Mouse (Mus musculus) effector memory CD4-positive, alpha-beta T cell, adult 7 months (primary cell): ENCODE measurements around the gene Sac3d1. TPM values are rescaled to one million over a fixed set of nuclear protein-coding genes. Genes with fewer than 3 reads are reported as not detected.

Experiments
- polyA plus RNA-seq: library from polyadenylated mRNA; unstranded; fragments of 100-300 nt; shearing (Covaris generic); gene quantifications from one replicate; pipeline ENCODE4 v1.2.1, GENCODE M21; 2017

Sac3d1 gene
- 6.3 TPM for polyA plus RNA-seq

DNA sequence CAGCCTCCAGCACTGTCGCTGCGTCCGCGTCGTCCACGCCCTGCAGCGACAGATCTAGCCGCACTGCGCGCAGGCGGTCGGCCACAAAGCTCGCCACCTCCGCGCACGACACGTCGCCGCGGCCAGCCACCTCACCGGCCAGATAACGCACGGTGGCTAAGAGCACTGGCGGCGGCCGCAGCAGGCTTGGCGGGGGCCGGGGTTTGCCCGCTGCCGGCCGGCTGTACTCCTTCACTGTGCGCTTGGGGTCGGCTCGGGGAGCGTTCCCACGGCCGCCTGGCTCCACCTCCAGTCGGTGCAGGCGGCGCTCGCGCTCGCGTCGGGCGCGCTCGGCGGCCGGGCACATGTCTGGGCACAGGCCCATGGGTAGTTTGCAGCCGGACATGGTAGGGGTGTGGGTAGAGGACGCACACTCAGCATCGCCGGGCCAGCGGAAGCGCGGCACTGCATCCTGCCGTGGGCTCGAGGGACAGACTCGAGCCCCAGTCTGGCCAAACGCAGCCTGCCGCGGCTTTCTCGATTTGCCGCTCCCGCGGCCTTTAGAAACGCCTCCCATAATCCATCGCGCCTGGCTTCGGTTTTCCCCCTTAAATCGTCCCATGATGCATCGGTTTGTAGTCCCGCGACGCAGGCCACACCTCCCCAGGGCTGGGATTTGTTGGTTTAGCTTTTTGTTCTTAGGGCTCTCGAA lies at the start of gene Sac3d1:
Gene Sac3d1, minus strand, starts transcription at position 665 of the 691 bp plus-strand sequence.

DNA sequence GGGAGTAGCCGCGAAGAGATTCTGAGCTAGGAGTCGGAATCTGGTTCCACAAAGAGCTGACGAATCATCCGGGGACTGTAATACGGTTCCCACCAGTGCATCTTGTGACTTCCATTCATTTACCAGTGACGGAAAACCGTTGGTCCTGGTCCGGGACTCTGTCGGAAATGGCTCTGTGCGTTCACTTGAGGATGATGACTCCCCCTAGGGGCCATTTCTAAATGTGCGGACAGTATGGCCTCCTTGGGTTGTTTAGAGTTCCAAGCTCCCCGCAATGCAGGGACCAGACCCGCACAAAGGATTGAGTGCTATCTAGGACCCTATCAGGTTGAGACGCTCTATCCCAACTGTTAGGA lies 22.9 kb upstream of the Sac3d1 start, which contains the start of gene Arl2:
Gene Arl2, minus strand, starts transcription at position 155 of the 356 bp plus-strand sequence.

DNA sequence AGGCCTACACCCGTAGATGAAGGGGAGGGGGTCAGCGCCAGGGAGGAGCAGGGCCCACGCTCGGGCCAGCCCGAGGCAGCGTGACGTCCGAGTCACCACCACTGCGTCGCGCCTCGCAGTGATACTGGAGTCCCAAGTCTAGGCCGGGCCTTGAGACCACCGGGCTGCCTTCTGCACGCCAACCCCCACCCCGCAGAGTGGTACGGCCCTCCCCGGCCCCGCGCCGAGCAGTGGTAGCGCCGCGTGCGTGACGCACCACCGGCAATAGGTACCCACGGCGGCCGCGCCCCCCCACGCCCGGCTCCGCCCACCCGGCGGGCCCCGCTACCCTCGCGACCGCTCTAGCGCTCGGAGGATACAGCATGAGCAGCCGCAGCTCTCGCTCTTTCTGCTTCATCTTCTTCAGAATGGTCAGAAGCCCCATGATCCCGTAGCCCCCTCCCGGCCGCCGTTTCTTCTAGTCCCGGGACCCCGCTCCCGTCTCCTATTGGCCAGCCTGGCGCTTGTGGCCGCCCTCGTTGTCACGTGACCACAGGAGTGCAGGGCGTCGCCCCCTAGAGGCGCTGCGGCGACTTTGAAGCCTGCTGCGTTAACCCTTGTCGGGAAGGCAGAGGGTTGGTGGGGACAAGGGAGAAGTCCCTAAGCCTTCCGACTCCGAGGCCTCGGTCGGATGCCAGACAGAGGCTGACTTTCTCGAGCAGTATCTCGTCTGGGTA lies 22.4 kb upstream of the Sac3d1 start, which contains the start of gene Batf2:
Gene Batf2, plus strand, starts transcription at position 306 of the 716 bp plus-strand sequence.

DNA sequence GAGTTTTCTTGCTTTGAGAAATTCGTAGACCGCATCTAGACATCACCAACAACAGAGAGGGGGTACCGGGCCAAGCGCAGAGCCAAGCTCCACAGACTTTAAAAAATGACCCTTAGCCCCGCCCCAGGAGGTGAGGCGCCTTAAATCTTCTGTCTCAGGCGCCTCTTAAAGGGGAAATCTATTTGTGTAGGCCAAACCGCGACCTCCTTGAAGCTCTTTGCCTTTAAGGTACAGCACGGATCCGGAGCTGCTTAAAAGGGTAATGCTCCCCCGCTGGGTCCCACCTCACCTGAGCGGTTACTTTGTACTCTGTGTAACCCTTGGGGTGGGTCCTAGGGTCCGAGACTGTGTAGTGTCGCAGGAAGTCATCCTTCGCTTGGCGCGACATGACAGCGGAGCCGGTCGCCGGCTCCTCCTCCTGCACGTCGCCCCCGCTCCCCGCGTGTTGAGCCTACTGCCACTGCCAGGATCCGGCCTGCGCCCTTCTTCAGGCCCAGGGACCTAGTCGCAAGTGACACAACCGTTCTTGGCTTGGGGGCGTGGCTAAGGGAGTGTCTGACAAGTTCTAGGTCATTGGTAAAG lies 9.4 kb upstream of the Sac3d1 start, which contains the start of gene Snx15:
Gene Snx15, minus strand, starts transcription at position 545 of the 582 bp plus-strand sequence.

DNA sequence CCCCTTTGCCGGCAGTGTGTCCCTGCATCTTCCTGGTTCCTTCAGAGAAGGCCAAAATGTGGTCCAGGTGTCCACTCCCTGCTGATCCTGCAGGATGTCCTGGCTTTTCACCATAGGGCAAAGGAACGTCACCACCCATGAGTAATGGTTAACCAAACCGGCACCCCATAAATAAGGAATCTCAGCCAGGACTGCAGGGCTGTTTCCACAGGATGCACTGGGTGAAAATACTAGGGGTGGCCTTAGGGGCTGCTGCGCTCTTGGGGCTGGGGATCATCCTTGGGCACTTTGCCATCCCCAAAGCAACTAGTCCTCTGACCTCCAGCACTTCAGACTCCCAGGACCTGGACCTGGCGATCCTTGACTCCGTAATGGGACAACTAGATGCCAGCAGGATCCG lies 12.9 kb downstream of the Sac3d1 start, which contains the start of gene Naaladl1:
Gene Naaladl1, plus strand, starts transcription at position 197 of the 400 bp plus-strand sequence.

DNA sequence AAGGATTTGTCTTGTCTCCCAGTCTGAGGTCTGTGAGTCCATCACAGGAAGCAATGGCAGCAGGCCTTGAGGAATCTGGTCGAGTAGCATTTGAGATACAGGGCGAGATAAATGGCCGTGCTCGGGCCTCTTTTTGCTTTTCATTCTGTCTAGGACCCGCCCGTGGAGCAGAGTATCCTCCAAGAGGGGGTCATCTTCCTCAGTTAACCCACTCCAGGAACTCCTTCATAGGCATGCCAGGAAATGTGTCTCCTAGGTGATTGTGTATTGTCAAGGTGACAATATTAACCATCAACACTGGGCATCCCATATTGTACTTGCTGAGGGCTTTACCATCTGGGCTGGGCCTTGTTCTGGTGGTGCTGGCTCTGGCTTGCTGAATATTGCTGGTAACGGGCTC lies 24.3 kb downstream of the Sac3d1 start, which contains the start of gene AC131692.1:
Gene AC131692.1, plus strand, starts transcription at position 301 of the 400 bp plus-strand sequence.

DNA sequence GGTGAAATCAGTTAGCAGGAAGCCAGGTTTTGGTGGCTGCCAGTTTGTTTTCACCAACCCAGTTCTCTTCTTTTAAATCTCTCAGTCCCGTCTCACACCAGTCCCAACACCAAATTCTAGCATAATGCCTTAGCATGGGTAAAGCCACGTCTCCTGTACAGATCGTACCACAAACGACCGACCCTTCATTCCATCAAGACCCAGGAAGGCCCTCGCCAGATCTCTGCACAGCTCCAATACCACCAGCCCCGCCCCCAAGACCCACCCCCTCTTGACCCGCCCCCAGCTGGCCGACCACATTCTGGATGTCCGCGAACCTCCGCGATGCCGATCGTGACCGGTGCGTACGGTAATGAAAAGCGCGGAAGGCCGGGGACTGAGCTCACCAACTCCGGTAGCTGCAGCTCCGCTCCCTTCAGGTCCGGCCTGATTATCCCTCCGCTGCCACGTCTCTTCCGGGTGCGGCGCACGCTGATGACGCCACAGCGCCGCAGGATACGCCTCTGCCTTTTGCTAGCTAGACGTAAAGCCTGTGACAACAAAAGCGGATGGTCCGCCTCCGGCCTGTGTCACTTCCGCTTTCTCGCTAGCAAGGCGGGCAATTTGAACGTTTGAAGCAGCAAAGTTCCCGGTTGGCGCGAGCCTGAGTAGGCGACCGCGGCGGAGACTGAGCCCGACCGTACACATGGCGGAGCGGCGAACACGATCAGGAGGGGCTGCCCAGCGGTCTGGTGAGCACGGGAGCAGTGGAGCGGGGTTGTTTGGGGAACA lies 33.8 kb downstream of the Sac3d1 start, which contains the start of the genes Zfpl1 and Cdca5:
Gene Zfpl1, minus strand, starts transcription at position 479 of the 771 bp plus-strand sequence.
Gene Cdca5, plus strand, starts transcription at position 506 of the 771 bp plus-strand sequence.

DNA sequence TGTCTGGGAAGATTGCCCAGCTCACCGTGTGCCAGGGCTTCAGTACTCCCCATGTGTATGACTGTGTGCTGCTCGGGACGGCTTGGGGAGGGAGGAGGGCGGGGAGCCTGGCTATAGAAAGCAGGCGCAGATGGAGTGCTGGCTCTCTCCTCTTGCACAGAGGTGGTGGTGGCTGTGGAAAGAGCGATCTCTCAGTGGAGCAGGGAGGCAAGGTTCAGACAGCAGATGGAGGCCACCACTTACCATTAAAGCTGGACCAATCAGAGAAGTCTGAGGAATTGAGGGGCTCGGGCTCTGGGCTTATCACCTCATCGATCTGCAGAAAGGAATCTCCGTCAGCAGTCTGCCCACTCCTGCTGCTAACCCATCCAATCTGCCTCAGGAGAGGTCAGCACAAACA lies 36.3 kb downstream of the Sac3d1 start, which contains the start of gene Gm28374:
Gene Gm28374, minus strand, starts transcription at position 101 of the 400 bp plus-strand sequence.

DNA sequence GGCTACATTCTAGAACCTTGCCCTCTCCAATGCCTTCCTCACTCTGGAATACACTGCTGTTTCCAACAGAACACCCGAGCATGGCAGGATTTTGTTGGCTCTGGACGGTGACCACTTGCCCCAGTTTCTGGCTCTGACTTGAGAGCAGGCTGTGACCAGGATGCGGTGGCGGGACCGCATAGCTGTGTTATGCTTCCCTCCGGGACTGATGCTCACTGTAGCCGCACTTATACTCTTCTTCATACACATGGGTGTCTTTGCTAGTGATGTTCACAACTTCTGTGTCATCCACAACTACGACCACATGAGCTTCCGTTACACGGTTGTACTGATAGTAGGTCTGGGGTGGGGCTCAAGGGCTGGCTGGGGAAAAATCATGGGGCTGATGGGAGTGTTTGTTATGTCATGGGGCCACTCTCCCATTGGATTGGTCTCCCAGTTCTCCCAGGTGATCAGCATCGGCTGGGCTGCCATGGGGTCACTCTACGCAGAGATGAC lies 38.4 kb downstream of the Sac3d1 start, which contains the start of gene Tmem262:
Gene Tmem262, plus strand, starts transcription at position 51 of the 498 bp plus-strand sequence.

DNA sequence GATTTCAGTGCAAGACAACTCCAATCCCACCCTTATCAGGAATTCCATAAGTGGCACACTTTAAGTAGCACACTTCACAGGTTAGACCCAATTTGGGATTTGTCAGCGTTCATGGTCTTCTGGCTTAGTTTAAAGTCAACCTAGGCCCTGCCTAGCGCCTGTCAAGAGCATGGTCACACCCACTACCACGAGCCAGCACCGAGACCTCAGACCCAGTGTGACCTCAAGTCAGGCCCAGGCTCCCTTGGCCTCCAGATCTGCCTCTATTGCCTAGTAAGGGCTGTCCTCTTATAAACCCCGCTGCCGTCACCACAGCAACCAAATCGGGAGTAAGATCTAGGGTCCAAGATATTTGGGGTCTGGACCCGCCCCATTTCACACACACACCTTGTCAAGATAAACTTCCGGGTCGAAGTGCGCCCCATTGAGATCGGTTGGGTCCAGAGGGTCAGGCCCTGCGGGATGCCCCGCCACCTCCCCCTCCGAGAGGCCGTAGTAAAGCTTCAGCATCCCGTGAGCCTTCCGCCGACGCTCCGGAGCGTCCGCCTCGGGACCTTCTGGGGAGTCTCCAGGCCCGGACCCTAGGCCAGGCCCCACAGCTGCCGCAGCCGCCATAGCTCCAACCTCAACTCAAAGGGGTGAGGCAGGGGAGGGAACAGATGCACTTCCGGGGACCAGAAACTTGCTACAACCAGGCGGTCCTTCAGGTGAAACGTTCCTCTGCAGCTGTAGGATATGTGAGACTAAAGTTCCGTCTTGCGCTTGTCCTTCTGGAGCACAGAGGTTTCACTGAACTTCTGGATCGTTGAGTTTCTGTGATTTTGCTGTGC lies 41.7 kb downstream of the Sac3d1 start, which contains the start of gene Vps51:
Gene Vps51, minus strand, starts transcription at position 668 of the 830 bp plus-strand sequence.

DNA sequence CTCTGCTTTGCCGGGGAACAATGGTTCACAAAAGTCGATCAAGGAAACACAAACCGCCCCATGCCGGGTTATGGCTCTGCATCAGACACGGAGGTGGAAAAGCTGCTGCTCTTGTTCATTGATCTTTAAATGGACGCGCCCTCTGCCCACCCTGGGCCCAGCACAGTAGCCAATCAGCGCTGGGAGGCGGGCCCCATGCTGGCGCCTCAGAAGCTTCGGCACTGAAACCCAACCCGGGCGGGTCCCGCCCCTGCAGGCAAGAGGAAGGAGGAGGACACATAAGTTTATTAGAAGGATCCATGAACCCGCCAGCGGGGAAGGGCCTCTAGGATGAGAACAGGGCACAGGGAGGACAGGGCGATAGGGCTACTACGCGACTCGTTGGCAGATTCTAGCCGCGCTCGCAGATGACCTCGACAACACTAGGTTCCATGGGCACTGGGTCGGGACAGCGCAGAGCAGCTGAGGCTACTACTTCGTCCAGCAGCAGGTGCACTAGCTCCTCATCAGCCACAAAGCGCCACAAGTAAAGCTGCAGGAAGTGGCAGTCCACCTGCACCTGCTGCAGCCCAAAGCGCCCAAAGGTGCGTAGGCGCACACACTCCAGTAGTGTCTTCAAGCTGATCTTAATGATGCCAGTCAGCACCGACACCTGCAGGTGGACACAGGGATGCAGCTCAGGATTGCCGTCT lies 50.6 kb downstream of the Sac3d1 start, which contains the start of gene Tm7sf2:
Gene Tm7sf2, minus strand, starts transcription at position 650 of the 692 bp plus-strand sequence.

Other genes with a start within 250 kb of the Sac3d1 start
- gene Frmd8, start 243.4 kb downstream of the Sac3d1 start, polyA plus RNA-seq = 120 TPM
- gene Slc25a45, start 240.8 kb downstream of the Sac3d1 start, polyA plus RNA-seq = 21.1 TPM
- gene Tigd3, start 224.5 kb downstream of the Sac3d1 start, polyA plus RNA-seq = 0.30 TPM
- gene Dpf2, start 205.6 kb downstream of the Sac3d1 start, polyA plus RNA-seq = 126 TPM
- 0.29 TPM for gene Cdc42ep2, start 193.8 kb downstream of the Sac3d1 start, polyA plus RNA-seq
- 35.9 TPM for gene Pola2, start 154.4 kb downstream of the Sac3d1 start, polyA plus RNA-seq
- not detected for gene Slc22a20, start 132.5 kb downstream of the Sac3d1 start, polyA plus RNA-seq
- gene Capn1, start 102.8 kb downstream of the Sac3d1 start, polyA plus RNA-seq = 43.6 TPM
- 55.4 TPM for gene Syvn1, start 72.1 kb downstream of the Sac3d1 start, polyA plus RNA-seq
- gene Mrpl49, start 60.9 kb downstream of the Sac3d1 start, polyA plus RNA-seq = 22.8 TPM
- gene Fau, start 60.8 kb downstream of the Sac3d1 start, polyA plus RNA-seq = 995 TPM
- gene Znhit2, start 57.5 kb downstream of the Sac3d1 start, polyA plus RNA-seq = 17.7 TPM
- gene Tm7sf2, start 50.3 kb downstream of the Sac3d1 start, polyA plus RNA-seq = 6.2 TPM
- gene Vps51, start 41.4 kb downstream of the Sac3d1 start, polyA plus RNA-seq = 79.3 TPM
- not detected for gene Tmem262, start 38.6 kb downstream of the Sac3d1 start, polyA plus RNA-seq
- gene Gm28374, start 36.4 kb downstream of the Sac3d1 start, polyA plus RNA-seq = 1.2 TPM
- 26.0 TPM for gene Zfpl1, start 33.7 kb downstream of the Sac3d1 start, polyA plus RNA-seq
- 0.80 TPM for gene Cdca5, start 33.7 kb downstream of the Sac3d1 start, polyA plus RNA-seq
- not detected for gene AC131692.1, start 24.2 kb downstream of the Sac3d1 start, polyA plus RNA-seq
- not detected for gene Naaladl1, start 12.9 kb downstream of the Sac3d1 start, polyA plus RNA-seq
- gene Snx15, start 9.7 kb upstream of the Sac3d1 start, polyA plus RNA-seq = 28.8 TPM
- not detected for gene Batf2, start 22.3 kb upstream of the Sac3d1 start, polyA plus RNA-seq
- 38.1 TPM for gene Arl2, start 22.9 kb upstream of the Sac3d1 start, polyA plus RNA-seq
- 0.33 TPM for gene Majin, start 65.7 kb upstream of the Sac3d1 start, polyA plus RNA-seq
- not detected for gene Gpha2, start 107.7 kb upstream of the Sac3d1 start, polyA plus RNA-seq
- gene Ppp2r5b, start 117.2 kb upstream of the Sac3d1 start, polyA plus RNA-seq = 15.8 TPM
- 70.6 TPM for gene Atg2a, start 123.0 kb upstream of the Sac3d1 start, polyA plus RNA-seq
- gene Ehd1, start 158.1 kb upstream of the Sac3d1 start, polyA plus RNA-seq = 38.7 TPM
- gene Cdc42bpg, start 187.8 kb upstream of the Sac3d1 start, polyA plus RNA-seq = 0.48 TPM
- gene Men1, start 216.3 kb upstream of the Sac3d1 start, polyA plus RNA-seq = 31.5 TPM
- 103 TPM for gene Map4k2, start 222.5 kb upstream of the Sac3d1 start, polyA plus RNA-seq
- 491 TPM for gene Sf1, start 245.0 kb upstream of the Sac3d1 start, polyA plus RNA-seq